Mouse (Mus musculus): ENCODE results near the gene Hoxd9.
A peak's percentile ranks its signal among the peaks of the same experiment; 100 is the strongest.

Gene Hoxd9

GRCm38 (mm10) chr2:74713239-74714150 is 16.0 kb downstream of the Hoxd9 start:
- no peak for DNase-seq (ENCODE audit: low spot score)

GRCm38 (mm10) chr2:74714156-74714789 is 16.7 kb downstream of the Hoxd9 start:
- DNase-seq (ENCODE audit: low spot score) = no peak

GRCm38 (mm10) chr2:74714881-74715280 is 17.4 kb downstream of the Hoxd9 start:
- no peak for DNase-seq (ENCODE audit: low spot score)

DNA sequence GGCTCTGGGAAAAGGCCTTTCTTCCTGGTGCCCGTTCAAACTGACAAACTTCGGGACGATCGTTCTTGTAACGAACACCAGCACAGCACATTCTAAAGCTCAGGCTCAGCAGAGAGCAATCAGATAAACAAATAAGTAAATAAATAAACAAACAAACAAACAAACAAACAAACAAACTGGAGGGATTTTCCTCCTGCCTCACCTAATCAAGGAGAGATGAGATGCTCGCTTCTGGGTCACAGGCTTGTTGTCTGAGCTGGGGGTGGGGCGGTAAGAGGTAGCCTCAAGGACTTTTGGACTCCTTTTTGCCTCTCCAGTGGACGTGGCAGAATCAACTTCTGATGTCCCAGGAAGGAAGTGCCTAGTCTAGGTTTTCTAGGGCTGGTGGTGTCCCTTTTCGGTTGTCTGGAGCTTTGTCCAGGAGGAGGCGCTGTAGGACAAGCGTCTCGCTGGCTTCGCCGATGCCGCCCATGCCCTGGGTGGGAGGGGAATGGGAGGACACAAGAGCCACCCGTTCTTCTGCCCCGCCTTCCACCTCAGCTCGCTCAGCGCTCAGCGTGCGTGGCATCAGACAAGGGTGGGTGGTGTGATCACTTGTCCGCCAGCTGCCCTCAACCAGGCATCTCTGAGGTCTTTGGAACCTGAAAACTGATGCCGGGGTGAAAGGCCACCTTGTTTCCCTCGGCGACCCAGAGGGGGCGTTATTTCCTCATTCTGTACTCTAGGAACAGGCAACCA is 18.1 kb downstream of the Hoxd9 start:
- DNase-seq (ENCODE audit: low spot score) = peak; percentile 88

DNA sequence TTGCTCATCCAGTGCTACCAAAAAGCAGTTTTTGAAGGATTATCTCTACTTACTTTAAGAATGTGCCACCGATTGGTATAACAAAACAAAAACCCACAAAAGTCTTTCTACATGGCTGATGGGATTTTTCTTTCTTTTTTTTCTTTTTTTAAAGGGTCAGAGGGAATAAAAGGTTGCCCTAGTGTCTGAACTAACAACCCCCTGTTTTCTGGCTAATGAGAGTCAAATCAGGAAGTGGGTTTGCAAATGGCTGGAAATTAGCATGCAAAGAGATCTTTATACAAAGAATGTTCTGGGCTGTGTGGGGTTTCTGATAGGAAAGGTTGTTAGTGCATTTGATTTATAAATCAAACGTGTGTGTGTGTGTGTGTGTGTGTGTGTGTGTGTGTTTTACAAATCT is 22.9 kb downstream of the Hoxd9 start:
- no peak for DNase-seq (ENCODE audit: low spot score)

DNA sequence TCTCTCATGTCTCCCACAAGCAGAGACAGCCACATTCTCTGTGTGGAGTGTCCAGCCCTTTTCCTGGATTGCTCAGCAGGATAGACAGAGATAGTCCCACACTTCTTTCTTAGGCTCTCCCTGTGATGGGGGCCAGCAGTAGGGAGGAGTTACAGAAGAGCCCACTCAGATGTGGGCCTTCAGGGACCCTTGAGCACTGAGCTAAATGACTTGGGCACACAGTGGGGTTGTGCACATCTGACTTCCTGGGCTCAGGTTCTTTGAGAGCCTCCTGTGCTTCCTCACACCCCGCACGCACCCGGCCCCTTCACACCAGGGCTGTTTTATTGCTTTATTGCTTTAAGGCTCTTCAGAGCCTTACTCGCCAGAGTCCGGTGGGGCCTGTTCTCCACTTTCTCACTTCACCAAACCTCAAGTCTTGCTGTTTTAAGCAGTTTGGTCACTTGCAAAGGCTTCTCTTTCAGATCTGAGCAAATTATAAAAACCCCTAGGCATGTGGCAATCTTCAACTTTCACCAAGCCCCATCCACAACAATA is 23.5 kb downstream of the Hoxd9 start:
- no peak for DNase-seq (ENCODE audit: low spot score)

DNA sequence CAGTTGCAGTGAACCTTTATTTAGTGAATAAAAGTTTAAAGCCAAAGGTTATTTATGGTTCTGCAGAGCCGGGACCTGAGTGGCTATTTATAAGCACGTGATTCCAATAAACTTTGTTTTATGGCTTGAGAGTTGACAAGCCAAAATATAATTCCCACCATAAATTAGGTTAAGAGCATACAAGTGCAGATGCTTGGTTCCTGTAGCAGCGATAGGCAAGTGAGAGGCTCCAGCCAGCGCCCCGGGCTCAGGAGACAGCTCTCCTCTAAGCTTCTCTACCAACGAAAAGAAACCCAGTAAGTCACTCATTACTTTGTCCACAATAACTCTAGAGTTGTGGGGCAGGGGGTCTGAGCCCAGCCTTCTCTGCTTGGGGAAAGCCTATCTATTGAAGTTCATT is 24.4 kb downstream of the Hoxd9 start:
- no peak for DNase-seq (ENCODE audit: low spot score)

- no peak for DNase-seq (ENCODE audit: low spot score)
These were observed 25.4 kb downstream of the Hoxd9 start for GRCm38 (mm10) chr2:74722949-74723348.

DNA sequence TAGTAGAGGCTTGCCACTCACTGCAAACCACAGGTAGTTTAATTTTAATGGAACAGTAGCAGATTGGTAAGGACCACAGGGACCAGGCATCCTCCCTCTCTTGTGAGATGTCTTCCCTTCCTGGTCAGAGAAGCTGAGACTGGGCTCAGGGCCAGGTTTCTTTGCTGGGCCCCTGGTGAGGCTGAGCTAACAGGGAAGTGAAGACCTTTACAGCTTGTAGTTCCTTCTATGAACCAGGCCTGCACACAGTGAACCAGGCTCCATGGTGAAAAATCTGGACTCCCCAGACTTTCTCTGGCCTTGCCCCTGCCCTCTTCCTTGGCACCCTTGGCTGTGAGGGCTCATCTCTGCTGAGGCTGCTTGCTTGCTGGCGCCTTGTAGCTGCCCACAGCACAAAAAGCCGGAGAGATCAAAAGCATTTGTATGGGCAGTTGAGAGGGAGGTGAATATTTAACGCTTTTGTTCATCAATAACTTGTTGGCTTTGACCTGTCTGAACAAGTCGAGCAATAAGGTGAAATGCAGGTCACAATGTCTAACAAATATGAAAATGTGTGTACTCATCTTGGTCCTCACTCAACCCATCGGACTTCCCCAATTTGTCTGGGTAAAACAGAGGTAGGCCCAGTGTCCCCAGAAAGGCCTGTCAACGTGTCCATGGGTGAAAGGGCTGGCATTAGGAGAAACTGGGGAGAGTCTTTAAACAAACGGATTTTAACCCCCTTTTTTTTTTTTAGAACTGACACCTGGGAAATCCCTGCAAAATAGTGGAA is 26.9 kb downstream of the Hoxd9 start:
- no peak for DNase-seq (ENCODE audit: low spot score)

DNA sequence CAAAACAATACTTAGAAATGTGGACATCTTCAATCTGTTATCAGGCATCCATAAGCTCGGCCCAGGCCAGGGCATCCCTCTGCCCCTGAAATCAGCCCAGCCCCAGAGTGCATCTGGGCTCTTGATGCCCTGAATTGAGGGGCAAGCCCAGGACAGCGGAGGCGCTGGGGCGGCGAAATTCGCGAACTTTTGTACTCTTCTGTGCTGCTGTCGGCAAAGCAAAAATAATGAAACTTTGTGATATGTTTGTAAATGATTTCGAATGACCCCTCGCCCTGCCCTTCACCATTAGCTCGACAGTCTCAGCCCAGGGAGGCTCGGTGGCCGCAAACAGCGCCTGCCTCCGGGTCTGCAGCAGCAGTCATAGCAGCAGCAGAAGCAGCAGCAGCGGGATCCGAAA is 27.6 kb downstream of the Hoxd9 start:
- no peak for DNase-seq (ENCODE audit: low spot score)

- no peak for DNase-seq (ENCODE audit: low spot score)
These were observed 29.0 kb downstream of the Hoxd9 start, which contains the start of gene Gm28230 for GRCm38 (mm10) chr2:74726551-74726950. Gene Gm28230 (plus strand): TSS chr2:74726728.

DNA sequence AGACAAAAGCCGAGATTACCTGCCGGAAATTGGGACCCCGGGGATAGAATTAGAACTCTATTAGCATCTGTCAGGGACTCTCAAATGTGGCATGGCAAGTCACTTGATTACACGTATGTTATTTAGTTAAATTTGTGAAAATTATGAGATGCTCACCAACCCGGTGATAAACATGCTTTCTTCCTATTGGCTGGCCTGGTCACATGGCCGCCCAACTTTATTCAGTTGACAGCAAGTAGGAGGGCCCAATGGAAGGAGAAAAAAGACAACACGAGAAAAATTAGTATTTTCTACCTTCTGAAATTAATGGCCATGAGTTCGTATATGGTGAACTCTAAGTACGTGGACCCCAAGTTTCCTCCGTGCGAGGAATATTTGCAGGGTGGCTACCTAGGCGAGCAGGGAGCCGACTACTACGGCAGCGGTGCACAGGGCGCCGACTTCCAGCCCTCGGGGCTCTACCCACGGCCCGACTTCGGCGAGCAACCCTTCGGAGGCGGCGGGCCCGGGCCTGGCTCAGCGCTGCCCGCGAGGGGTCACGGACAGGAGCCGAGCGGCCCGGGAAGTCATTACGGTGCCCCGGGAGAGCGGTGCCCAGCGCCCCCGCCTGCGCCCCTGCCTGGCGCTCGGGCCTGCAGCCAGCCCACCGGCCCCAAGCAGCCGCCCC is 29.6 kb downstream of the Hoxd9 start:
- no peak for DNase-seq (ENCODE audit: low spot score)

GRCm38 (mm10) chr2:74727640-74728302 is 30.2 kb downstream of the Hoxd9 start:
- DNase-seq (ENCODE audit: low spot score) = no peak

DNA sequence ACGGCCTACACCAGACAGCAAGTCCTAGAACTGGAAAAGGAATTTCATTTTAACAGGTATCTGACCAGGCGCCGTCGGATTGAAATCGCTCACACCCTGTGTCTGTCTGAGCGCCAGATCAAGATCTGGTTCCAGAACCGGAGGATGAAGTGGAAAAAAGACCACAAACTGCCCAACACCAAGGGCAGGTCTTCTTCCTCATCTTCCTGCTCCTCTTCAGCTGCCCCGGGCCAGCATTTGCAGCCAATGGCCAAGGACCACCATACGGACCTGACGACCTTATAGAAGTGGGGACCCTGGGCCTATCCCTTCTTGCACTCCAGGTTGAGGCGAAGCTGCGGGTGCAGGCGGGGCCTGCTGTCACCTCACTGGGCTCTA is 30.8 kb downstream of the Hoxd9 start:
- DNase-seq (ENCODE audit: low spot score) = no peak

DNA sequence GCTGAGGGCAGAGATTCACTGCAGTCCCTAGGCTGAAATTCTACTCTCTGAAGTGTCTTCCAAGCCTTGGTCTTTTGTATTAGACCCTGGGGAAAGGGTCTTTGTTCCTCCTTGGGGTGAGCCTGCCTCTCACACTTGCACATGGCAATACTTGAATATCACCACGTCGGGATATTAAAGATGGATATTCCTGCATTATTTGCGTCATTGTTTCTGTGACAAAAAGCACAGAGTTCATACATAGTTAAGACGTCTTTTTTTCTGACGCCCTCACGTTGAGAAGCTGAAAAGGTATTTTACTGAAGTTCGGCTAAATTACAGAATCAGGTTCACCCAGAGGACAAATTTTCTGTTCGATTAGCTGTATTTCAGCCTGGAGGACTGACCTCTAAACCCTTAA is 32.8 kb downstream of the Hoxd9 start:
- DNase-seq (ENCODE audit: low spot score) = no peak

- DNase-seq (ENCODE audit: low spot score) = no peak
These were observed 33.5 kb downstream of the Hoxd9 start for GRCm38 (mm10) chr2:74731055-74731454.

DNA sequence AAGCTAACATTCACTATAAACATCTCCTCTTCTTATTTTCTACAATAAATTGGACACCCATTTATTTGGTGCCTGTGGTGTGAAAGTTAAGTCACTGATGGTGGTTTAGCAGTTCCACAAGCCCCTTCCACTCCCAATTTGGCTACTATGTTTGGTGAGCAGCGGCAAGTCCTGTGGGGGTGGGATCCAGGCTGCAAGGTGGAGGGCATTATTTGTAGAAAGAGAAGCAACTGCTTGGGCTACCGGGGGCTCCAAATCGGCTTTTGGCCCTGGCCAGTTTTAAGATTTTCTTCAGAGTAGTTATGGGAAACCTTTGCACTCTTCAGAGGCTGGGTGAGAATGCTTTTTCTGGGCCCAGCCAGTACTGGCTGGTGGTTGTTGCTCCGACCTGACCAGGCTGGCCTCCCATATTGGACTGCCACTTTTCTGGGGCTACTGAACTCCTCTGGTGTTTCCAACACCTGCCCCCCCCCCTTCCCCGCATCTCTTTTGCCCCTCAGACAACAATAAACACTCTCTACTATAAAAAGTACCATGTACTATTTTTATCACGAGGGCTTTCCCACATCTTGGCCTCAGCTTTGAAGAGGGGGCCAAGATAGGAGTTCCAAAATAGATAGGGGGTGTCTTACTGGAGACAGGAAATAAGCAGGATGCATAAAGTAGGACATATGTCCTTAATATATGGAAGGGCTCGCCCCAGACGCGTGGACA is 34.4 kb downstream of the Hoxd9 start:
- DNase-seq (ENCODE audit: low spot score) = no peak

GRCm38 (mm10) chr2:74732513-74733316 is 35.2 kb downstream of the Hoxd9 start:
- no peak for DNase-seq (ENCODE audit: low spot score)

GRCm38 (mm10) chr2:74733317-74733661 is 35.8 kb downstream of the Hoxd9 start:
- DNase-seq (ENCODE audit: low spot score) = no peak

All from urinary bladder, postnatal 10 days (tissue).